Mouse (Mus musculus) cerebellum, adult 11-12 months (tissue): ENCODE data around the gene Rpl35.

Experiments
- DNase-seq: peaks from one replicate; pipeline ENCODE4 v3.0.0; 2022

Gene Rpl35

DNA sequence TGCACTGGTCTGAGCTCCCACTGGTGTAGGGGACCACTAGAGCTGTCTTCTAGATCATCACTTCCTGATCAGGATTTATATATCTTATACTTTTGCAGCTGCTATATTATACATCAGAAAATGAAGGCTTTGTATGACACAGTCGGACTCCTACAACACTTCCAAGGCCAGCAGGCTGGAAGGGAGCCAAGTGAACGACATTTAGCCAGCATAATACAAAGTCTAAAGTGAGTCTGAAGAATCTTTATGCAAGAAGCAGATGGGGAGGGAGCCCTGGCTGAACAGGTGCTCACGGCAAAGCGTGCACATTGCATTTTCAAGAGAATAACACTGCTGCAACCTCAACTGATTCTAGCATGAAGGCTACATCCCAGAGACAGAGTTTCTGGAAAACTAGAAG, 13.0 kb downstream of the Rpl35 start:
- no peak for DNase-seq

DNA sequence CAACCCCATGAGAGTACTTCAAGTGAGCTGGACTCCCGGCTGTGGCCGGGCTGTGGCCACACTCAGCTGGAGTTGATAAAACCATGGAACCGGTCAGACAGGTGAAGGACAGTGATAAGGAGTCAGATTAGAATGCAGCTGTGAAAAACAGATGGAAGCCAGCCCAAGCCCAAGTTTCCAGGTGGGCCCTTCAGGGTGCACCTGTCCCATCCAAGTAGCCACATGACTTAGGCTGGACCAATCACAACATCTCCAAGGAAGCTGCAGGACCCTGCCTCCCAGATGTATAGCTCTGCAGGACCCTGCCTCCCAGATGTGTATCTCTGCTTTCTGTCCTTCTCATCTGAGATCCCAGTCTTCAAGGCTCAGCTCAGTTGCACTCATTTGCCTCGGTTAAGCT, 13.4 kb downstream of the Rpl35 start:
- DNase-seq = no peak

DNA sequence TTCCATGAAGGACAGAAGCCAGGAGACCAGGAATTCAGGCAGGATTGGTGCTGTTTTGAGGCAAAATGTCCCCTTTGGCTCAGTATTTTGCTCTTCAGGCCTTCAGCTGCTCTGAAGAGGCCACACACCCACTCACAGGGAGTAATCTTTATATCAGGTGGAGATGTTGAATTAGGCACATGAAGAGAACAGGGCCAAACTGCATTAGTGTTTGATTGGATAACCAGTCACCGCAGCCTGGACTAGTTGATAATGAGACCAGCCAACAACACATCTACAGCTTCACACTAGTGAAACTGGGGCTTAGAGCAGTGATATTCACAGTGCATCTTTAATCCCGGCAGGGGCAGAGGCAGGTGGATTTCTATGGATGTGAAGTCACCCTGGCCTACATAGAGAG, 16.5 kb downstream of the Rpl35 start:
- DNase-seq = no peak

DNA sequence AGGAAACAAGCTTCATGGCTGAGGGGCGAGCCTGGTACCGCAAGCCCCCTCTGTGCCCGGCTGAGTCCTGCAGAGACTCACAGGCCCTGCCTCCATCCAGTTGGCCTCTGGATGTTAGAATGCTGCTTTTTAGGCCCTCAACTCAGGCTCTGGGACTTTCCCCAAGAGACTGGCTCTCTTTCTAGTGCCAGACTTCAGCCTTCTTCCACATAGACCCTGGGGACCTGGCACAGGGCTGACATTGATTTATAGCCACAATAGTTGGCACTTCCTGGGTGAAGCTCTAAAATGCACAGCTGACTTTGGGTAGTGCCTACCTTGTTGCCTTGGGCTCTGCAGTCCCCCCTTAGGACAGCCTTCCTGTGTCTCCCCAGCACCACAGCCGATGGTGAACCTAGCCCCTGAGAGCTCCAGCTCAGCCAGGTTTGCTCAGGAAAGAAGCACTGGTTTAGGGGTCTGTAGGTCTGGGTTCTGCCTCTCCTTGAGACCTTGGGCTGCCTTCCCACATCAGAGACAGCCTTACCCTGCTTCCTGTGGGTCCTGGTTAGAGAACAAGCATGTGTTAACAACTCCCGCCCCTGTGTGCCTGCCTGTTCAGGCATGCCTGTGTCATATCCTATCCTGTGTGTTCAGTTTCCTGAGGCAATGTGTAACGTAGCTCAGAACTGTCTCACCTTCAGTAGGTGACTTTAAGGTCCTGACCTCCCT, 17.5 kb downstream of the Rpl35 start:
- DNase-seq = no peak

DNA sequence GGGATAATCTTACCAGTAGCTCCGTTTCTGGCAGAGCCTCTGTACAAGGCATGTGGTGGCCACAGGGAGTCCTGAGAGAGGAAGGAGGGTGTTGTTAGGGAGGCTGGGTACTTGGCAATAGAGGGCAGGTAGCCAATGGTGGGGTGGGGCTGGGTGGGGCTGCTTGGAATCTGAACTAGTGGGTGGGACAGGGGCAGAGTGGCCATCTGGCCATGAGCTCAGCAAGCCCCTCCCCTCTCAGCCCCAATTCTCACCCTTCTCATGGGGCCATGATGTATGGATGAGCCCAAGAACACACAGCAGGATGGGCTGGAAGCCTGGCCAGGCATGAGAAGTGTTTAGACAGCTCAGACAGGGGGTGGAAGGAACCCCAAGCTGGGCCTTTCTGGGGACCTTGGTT, 18.1 kb downstream of the Rpl35 start:
- no peak for DNase-seq

DNA sequence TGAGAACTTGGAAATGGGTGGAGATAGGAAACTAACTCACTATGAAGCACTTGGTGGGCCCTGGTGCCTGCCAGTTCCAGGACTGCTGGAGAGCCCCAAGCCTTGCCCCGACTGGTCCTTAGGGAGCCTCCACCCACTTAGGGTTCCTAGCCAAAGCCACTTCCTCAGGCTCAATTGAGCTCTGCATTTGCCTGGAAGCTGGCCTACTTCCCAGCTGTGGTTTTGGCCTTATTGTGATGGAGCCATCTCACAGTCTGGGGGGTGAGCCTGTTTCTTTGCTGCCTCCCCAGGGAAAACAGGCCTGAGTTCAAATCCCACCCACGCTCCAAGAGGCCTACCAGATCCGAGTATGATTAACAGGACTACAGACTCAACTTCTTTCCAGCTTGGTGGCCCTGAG, 18.8 kb downstream of the Rpl35 start:
- no peak for DNase-seq

DNA sequence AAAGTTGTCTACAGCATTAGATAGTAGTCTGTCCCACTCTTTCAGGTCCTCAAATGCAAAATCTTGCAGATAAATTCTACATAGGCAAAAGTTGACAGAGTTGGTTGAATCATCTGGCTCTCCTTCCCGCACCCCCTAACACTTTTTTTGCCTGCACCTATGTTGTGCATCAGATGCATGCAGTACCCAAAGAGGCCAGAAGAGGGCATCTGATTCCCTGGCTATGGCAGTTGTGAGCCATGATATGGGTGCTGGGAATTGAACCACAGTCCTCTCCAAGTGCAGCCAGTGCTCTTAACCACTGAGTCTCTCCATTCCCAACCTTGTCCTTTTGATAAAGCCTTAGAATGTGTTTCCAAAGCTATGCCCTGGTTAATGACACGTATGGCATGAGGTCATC, 22.0 kb downstream of the Rpl35 start:
- DNase-seq = no peak

DNA sequence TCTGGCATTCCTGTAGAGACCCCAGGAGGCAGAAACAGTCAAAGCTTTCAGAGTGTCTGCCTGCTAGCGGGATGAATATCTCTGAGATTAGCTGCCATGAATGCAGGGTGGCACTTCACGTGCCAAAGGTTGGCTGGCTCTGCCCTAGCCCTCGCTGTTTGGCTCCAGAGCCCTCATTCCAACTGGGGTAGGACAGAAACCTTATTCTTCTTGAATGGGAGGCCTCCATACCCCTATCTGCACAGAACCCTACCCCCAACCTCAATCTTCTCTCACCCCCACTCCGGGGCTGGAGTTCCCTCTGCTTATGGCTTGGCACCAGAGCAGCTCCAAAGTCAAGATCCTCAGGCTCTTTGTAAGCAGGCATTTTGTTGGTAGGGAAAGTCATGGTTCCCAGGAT, 27.6 kb downstream of the Rpl35 start:
- no peak for DNase-seq

DNA sequence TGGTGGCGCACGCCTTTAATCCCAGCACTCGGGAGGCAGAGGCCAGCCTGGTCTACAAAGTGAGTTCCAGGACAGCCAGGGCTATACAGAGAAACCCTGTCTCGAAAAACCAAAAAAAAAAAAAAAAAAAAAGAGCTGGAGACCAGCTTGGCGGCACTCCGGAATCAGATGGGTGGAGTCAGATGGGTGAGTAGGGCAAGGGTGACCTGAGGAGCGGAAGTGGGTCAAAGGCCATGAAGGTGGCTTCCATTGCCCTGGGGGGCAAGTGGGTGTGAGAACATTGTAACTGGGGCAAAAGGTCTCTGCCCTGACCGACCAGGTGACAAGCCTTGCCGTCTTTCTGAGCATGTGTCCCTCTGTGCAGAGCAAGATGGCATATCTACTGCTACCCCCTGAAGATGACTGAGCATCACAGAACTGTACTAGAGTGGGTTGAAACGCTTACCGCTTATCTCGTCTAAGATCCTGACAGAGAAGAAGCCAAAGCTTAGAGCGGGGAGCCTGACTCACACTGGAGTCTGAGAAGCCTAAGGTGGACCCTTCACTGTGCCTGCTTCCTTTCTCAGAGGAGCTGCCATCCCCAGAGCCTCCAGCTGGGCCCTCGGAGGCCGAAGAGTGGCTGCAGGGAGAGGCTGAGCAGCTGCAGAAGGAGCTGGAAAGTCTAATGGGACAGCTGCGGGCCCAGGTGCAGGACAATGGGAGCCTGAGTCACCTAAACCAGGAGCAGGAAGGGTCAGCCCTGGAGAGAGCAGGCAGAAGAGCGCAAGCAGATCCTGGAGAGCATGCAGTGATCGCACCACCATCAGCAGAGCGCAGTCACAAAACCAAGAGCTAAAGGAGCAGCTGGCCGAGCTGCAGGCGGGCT, 29.3 kb downstream of the Rpl35 start:
- DNase-seq = no peak

DNA sequence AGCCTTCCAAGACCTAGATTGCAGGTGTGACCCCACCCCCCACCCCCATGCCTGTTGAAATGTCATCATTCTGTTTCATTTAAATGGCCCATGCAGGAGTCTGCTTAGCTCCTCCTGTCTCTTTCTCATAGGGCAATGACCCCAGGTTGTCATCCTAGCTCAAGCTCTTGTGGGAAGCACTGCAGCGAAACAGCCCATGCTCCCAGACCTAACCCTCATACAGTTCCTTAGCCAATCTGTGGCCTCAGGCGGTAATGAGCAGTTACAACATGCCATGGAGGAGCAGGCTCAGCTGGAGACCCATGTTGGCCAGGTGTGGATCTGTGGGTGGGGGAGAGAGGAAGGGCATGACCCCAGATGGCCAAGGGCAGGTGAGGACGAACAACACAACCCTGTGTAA, 30.2 kb downstream of the Rpl35 start:
- no peak for DNase-seq

DNA sequence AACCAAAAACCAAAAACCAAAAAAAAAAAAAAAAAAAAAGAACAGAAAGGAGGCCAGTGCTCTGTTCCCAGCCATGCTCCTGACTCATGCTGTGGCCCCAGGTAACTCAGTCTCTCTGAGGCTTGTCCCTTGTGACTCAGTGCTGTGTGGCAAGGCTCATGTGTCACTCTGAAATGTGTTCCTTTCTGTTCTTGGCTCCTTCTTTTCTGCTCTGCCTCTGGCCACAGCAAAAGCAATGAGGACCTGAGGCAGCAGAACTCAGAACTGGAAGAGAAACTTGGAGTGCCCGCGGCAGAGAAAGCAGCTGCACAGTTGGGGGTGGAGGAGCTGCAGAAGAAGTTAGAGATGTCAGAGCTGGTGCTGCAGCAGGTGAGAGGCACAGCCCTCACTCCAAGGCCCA, 31.3 kb downstream of the Rpl35 start:
- no peak for DNase-seq

DNA sequence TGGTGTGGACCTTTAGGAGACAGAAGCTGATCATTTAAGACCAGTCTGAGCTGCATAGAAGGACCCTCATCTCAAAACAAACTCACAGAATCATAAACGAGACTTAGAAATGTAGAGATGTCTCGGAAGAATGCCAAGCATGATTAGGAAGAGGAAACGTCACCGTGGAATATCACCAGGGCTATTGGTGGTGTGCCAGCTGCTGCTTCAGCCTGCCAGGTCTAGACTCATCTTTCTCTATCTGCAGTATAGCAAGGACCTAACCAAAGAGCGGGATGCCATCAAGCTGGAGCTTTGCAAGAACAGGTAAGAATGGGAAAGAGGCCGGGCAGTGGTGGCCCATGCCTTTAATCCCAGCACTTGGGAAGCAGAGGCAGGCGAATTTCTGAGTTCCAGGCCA, 31.7 kb downstream of the Rpl35 start:
- no peak for DNase-seq

DNA sequence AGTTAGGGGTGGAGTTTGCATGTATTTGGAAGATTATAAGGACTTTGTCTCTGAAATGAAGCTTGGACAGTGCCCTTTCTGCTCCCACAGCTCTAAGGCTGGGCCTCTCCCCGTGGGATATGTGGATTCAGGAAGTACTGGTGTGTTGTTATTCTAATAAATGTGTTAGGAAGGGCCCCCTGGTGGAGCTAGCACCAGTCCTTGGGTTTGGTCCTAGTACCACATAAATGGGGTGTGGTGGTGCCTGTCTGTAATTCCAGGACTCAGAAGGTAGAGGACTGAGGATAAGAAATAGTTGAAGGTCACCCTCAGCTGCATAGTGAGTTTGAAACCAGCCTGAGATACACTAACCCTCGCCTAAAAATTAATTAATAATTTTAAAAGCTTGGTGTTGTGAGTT, 32.2 kb downstream of the Rpl35 start:
- no peak for DNase-seq

DNA sequence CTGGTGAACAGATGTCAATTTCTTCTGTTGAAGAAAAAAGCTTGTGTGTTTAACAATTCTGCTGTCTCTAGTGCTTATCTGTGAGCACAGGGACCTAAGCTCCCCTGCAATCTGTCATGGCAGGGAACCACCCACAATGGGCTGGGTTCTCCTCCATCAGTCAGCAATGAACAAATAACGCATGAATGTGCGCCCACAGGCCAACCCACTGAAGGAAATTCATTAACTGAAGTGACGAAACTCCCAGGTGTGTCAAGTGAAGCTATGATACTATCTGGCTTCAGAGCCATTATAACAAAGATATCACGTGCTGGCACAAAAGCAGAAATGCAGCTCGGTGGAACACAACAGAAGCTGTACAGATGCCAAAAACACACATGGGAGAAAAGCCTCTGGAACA, 35.4 kb downstream of the Rpl35 start:
- DNase-seq = no peak

DNA sequence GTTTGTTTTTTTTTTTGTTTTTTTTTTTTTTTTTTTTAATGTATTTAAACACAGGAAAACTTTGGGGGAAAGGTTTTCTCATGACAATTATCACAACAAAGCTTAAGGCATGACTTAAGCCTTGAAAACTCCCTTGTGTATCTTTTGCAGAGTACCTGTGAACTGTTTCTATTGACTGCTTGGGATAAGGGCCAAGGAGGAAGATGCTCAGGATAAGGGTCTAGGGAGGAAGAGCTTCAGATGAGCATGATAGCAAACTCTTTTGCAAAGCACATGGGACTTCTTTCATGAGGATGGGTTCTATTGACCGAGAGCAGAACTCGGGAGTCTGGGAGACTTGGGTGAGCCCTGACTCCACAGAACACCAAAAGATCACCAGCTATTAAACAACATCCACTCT, 35.8 kb downstream of the Rpl35 start:
- no peak for DNase-seq

DNA sequence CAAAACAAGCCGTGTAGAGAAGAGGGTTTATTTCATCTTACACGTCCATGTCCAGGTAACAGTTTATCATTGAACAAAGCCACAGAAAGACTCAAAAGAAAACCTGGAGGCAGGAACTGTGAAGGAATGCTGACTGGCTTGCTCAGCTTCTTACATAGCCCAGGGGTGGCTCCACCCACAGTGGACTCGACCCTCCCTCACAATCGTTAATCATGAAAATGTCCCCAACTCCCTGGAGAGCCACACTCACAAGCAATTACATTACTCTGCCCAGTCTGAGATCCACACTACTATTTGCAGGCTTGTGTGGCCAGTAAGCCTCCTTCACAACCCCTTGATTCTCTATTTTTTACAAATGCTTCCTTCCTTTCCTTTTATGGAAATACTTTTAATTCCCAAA, 41.2 kb downstream of the Rpl35 start:
- DNase-seq = no peak

DNA sequence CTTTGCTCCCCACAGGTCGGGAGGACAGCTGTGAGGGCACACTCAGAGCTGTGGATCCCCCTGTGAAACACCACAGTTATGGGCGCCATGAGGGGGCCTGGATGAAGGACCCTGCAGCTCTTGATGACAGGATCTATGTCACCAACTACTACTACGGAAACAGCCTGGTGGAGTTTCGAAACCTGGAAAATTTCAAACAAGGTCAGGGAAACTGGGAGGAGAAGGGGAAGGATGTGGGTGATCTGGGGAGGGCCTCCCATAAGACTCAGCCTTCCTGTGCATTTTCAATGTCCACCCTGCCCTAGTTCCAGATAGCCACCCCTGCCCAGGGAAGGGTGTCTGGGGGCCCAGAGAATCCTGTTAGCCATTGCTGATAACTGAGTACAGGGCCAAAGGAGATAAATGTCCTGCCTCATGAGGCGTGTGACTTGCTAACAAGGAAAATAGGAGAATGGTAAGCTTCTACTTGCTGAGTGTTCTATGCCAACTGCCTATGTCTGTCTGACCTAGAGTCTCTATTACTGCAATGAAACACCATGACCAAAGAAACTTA, 47.7 kb downstream of the Rpl35 start:
- DNase-seq = no peak

DNA sequence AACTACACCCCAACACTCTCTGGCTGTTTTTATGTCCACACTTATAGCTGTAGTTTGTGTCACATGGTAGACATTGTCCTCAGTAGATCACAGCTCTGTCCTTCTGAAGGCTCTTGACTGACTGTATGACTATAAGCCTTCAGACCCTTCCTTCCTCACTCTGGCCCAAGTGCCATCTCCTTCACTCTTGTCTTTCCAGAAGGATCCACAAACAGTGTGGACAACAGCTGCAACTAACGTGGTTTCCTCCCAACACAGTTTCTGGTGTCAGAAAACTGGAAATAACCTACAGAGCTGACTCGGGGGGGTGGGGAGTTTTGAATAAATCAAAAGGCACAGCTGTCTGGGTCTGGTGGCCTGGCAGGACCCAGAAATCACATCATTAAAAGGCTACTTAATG, 49.4 kb downstream of the Rpl35 start:
- DNase-seq = no peak

DNA sequence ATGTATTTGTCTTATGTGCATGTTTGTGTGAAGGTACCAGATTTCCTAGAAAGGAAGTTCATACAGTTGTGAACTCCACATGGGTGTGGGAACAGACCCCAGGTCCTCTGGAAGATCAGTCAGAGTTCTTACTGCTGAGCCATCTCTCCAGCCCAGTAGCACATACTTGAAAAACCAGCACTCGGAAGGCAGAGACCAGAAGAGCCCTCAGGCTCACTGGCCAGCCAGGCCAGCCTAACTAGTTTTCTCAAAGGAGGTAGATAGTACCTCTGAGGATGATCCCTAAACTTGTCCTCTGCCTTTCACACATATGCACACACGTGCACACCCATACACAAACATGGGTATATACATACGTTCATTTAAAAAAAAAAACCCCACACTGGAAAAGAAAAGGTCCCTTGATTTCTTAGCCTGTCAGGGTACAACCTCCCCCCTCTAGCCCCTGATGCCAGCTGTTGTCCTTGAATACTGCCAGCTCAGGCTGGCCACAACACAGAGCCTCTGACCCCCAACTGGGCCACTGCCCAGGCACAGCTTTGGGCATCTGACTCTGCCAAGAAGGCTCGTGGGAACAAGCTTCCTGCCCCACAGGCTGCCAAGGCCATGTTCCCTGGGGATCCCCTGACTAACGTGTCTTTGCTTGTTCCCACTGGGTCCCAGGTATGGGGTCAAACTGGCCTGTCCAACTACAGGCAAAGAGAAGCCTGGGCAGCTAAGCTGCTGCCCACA, 52.1 kb downstream of the Rpl35 start:
- peak; percentile 32 for DNase-seq
